Mouse (Mus musculus) cerebellum, adult 8-10 months (tissue): ENCODE results near the gene Sgk1.
A peak's percentile ranks its signal among the peaks of the same experiment; 100 is the strongest.

Source experiments
- DNase-seq: peaks from one replicate; pipeline ENCODE4 v3.0.0; 2022

The Sgk1 gene

GRCm38 (mm10) chr10:21978421-21978820, 96.4 kb downstream of the Sgk1 start:
- DNase-seq, result no peak

GRCm38 (mm10) chr10:21979286-21979965, 97.4 kb downstream of the Sgk1 start:
- no peak for DNase-seq

- no peak for DNase-seq
These were observed 98.9 kb downstream of the Sgk1 start for GRCm38 (mm10) chr10:21980780-21981435.

- no peak for DNase-seq
These were observed 100.3 kb downstream of the Sgk1 start for GRCm38 (mm10) chr10:21982303-21982702.

GRCm38 (mm10) chr10:21988489-21988888, 106.5 kb downstream of the Sgk1 start:
- DNase-seq, result no peak

- DNase-seq, result peak; percentile 79
These were observed 109.4 kb downstream of the Sgk1 start for GRCm38 (mm10) chr10:21991351-21991840.

GRCm38 (mm10) chr10:21991986-21992833, 110.2 kb downstream of the Sgk1 start:
- no peak for DNase-seq

- DNase-seq, result peak; percentile 87
These were observed 111.0 kb downstream of the Sgk1 start for GRCm38 (mm10) chr10:21992834-21993514.

- no peak for DNase-seq
These were observed 111.8 kb downstream of the Sgk1 start for GRCm38 (mm10) chr10:21993515-21994373.

- peak; percentile 95 for DNase-seq
These were observed 112.5 kb downstream of the Sgk1 start for GRCm38 (mm10) chr10:21994431-21994914.

GRCm38 (mm10) chr10:21995221-21995620, 113.2 kb downstream of the Sgk1 start:
- DNase-seq, result peak; percentile 72

- peak; percentile 72 for DNase-seq
These were observed 113.8 kb downstream of the Sgk1 start for GRCm38 (mm10) chr10:21995661-21996308.

GRCm38 (mm10) chr10:21996660-21997447, 114.9 kb downstream of the Sgk1 start:
- DNase-seq, result no peak

GRCm38 (mm10) chr10:21997550-21998204, 115.7 kb downstream of the Sgk1 start:
- no peak for DNase-seq

- no peak for DNase-seq
These were observed 116.7 kb downstream of the Sgk1 start for GRCm38 (mm10) chr10:21998503-21999180.

- DNase-seq, result no peak
These were observed 118.7 kb downstream of the Sgk1 start for GRCm38 (mm10) chr10:22000491-22001306.

- no peak for DNase-seq
These were observed 119.6 kb downstream of the Sgk1 start for GRCm38 (mm10) chr10:22001621-22002020.

GRCm38 (mm10) chr10:22004763-22005162, 122.8 kb downstream of the Sgk1 start:
- no peak for DNase-seq
